Mouse (Mus musculus): ENCODE results near the gene Tada2a. TPM values are rescaled to one million over a fixed set of nuclear protein-coding genes. Genes with fewer than 3 reads are reported as not detected.

Tada2a gene
- 4.2 and 4.4 TPM in 2 replicates for total RNA-seq (2017)

DNA sequence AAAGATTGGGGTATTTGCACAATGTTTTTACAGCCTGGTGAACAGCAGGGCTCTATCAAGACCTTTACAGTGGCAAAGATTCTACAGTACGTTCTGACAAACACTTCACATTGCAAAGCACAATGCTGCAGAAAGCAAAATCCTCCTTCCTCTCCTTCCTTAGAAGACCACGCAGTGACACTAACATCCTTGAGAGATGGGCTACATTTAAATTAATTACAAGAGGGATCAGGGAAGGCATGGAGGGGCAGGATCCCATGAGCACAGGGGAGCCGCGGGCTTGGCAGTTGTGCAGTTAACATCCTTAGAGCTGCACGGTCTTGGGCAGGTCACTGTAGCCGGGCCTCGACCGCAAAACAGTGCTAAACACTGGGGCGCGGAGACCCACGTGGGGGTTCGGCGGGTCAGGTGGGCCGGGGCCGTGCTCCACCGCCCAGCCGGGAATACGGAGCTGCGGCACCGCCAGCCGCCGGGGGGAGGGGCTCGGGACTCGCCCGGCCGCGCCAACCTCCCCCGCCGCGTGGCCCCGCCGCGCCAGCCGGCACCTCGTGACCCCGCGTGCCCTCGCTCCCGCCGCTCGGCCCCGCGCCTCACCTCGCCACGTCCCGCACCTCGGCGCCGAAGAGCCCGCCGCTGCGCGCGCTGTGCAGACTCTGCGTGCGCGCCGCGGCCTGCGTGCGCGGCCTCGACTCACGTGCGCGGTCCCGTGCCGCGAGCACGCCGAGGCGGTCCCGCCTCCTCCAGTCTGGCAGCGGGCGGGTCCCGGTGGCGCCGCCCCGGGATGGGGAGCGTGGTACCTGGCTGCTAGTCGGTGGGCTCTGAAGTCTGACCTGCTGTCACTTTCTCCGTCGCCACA lies at the start of gene Tada2a, which contains the start of gene Acaca:
Gene Tada2a (minus strand): TSS at position 658 of the 856 bp plus-strand sequence.
Gene Acaca (plus strand): TSS at position 730 of the 856 bp plus-strand sequence.
- peak; percentile 65 for ATAC-seq (ENCODE audit: extremely low read depth, insufficient number of reproducible peaks, low FRiP score, poor library complexity, severe bottlenecking)

DNA sequence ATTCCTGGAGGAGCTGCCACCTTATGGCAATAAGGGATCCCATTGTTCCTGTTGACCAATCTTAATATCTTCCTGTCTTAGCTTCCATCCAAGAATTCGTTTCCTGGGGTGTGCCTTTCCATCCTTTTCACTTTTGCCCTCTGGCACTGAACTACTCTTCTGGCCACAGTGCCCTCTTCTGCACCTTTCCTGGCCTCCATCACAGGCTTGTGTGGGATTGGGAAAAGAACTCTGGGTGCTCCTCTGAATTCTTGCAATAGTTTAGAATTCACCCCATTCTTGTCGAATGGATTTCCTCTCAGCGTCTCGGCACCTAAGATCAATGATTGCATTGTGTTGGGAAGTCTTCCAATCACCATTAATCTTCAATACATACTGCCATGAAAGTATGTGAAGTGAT lies 49.2 kb upstream of the Tada2a start:
- ATAC-seq (ENCODE audit: extremely low read depth, insufficient number of reproducible peaks, low FRiP score, poor library complexity, severe bottlenecking), result no peak

DNA sequence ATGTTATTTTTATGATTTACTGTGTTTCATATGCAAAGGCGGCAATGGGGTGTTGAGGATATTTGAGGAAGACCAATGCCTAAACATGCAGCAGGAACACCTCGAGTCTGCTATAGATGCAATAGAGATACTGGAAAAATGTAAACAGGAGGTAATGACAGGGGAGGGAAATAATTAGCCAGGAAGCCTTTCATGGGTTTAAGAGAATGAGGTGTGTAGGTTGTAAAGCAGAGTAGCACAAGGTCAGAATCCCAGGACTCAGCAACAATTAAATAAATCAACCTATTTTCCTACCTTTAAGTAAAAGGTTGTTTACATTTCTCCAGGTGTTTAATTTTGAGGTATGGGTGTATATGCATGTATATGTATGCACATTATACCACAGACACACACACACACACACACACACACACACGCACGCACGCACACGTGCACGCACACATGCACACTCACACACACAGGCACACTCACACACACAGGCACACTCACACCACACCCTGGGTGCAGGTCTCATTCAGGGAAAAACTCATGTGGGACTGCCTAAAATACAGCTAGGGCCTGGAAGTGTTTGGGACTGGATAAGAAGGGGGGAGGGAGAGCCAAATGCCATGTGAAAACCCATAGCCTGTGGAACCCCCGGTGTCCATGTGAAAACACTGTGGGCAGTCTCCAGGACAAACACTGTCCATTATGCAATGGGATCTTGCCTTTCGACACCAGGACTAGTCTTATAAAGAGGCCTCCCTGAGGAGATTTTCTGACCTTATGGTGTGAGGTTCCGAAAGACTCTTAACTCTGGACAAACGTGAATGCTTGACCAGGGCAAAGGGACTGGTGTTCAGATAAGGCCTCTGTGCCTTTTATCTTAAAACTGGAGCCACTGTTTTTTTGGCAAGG lies 43.4 kb upstream of the Tada2a start:
- no peak for ATAC-seq (ENCODE audit: extremely low read depth, insufficient number of reproducible peaks, low FRiP score, poor library complexity, severe bottlenecking)

DNA sequence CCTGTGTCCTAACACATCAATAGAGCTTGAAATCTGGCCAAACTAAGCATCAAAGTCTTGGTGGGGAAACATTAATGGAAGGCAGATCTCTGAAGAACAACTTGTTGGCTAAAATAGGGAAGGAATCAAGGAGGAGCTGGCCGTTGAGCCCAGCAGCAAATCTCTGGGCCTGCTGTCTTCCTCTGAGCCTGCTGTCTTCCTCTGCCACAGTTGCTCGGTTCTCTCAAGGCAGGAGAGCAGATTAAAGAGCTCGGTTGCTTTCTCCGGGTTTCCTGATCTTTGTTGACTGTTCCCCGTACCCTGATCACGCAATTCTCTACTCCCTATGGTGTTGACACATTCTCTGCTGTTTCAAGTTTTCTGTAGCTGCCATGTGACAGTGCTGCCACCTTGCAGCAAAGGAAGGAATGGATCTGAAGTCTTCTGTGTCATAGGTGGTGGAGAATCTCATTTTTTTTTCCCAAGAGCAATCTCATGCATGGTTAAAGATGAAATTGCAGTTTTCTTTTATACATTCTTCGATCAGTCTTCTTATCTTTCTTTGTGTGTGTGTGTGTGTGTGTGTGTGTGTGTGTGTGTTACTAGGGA lies 39.4 kb upstream of the Tada2a start:
- no peak for ATAC-seq (ENCODE audit: extremely low read depth, insufficient number of reproducible peaks, low FRiP score, poor library complexity, severe bottlenecking)

- no peak for ATAC-seq (ENCODE audit: extremely low read depth, insufficient number of reproducible peaks, low FRiP score, poor library complexity, severe bottlenecking)
These were observed 37.7 kb upstream of the Tada2a start, which contains the start of gene Gm11437 for GRCm38 (mm10) chr11:84167046-84167526. Gm11437 (minus strand) TSS chr11:84167476.

- no peak for ATAC-seq (ENCODE audit: extremely low read depth, insufficient number of reproducible peaks, low FRiP score, poor library complexity, severe bottlenecking)
These were observed 35.2 kb upstream of the Tada2a start for GRCm38 (mm10) chr11:84164561-84164960.

- ATAC-seq (ENCODE audit: extremely low read depth, insufficient number of reproducible peaks, low FRiP score, poor library complexity, severe bottlenecking), result no peak
These were observed 34.7 kb upstream of the Tada2a start for GRCm38 (mm10) chr11:84164123-84164522.

- no peak for ATAC-seq (ENCODE audit: extremely low read depth, insufficient number of reproducible peaks, low FRiP score, poor library complexity, severe bottlenecking)
These were observed 27.3 kb upstream of the Tada2a start for GRCm38 (mm10) chr11:84156535-84157262.

DNA sequence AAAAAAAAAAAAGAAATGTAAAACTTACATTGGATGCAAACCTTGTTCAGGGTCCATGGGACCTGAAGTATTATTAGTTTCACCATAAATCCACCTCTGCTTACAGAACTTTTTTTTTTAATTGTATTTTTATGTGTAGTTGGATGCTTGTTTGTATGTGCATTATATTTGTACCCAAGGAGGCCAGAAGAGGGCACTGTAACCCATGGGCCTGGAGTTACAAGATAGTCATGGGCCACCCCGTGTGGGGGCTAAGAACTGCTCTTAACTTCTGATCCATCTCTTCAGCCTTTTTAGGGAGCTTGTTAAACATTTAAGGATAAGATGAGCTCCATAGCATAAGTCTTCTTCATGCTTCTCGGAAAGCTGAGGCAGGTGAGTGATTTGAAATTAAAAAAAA lies 21.5 kb upstream of the Tada2a start:
- no peak for ATAC-seq (ENCODE audit: extremely low read depth, insufficient number of reproducible peaks, low FRiP score, poor library complexity, severe bottlenecking)

DNA sequence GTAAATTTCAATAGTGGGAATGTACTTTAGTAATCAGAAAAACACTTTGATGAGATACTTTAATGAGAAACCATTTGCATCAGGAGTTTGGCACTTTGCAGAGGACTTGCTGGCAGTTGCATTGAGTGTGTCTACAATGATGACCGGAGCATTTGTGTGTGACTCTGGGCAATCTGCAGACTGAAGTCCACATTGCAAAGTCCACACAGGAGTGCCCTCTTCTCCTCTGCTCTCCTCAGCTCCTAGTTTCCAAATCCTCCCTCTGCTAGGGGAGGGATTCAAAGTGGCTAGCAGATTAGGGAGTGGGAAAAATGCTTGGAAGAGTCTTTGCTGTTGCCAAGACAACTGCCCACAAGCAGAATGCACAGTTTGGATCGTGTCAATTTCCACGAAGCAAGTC lies 16.7 kb upstream of the Tada2a start:
- ATAC-seq (ENCODE audit: extremely low read depth, insufficient number of reproducible peaks, low FRiP score, poor library complexity, severe bottlenecking), result no peak

DNA sequence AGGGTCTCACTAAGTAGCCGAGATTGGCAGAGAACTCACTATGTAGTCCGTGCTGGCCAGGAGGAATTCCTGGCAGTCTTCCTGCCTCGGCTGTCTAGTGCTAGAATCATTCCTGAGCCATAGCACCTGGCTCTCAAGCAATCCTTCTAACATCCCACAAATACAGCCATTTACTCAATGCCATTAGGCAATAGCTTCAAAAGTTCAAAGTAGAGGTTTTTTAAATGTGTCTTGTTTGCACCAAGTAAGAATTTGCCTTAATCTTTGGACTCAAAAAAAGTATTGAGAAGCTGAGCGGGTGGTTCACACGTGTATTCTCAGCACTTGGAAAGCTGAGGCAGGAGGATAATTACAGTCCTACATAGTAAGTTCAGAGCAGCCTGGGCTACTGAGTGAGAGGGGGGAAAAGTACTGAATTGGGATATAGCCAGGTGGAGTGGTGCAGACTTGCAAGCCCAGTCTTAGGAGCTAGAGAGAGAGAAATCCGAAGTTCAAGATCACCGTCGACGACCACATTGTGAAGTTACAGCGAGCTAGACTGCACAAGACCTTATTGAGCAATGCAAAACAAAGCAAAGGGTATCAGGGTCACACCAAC lies 15.9 kb upstream of the Tada2a start:
- ATAC-seq (ENCODE audit: extremely low read depth, insufficient number of reproducible peaks, low FRiP score, poor library complexity, severe bottlenecking), result no peak

GRCm38 (mm10) chr11:84141752-84142151 lies 12.4 kb upstream of the Tada2a start:
- 0 out of 2 replicates have a peak, but pooled peaks have one; percentile 23 for ATAC-seq (ENCODE audit: extremely low read depth, insufficient number of reproducible peaks, low FRiP score, poor library complexity, severe bottlenecking)

DNA sequence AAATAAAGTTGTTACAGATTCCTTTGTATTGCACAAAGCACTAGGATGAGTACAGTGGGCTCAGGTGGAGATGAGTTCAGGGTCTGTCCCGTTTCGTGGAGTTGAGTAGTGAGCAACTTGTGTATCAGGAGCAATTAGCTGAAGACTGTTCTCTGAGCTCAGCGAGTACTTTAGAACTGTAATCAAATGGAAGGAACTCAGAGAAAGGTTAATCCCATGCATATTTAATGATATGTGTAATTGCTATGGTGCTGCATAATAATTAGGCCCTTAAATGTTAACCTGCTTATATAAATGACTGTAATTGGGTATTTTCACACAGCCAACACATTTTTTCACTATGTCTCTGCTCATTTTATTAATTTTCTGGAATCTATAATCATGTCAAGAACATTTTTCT lies 7.1 kb upstream of the Tada2a start:
- no peak for ATAC-seq (ENCODE audit: extremely low read depth, insufficient number of reproducible peaks, low FRiP score, poor library complexity, severe bottlenecking)

GRCm38 (mm10) chr11:84134331-84134860 lies 5.0 kb upstream of the Tada2a start:
- ATAC-seq (ENCODE audit: extremely low read depth, insufficient number of reproducible peaks, low FRiP score, poor library complexity, severe bottlenecking), result no peak

- ATAC-seq (ENCODE audit: extremely low read depth, insufficient number of reproducible peaks, low FRiP score, poor library complexity, severe bottlenecking), result no peak
These were observed 392 bp upstream of the Tada2a start for GRCm38 (mm10) chr11:84129799-84130185.

DNA sequence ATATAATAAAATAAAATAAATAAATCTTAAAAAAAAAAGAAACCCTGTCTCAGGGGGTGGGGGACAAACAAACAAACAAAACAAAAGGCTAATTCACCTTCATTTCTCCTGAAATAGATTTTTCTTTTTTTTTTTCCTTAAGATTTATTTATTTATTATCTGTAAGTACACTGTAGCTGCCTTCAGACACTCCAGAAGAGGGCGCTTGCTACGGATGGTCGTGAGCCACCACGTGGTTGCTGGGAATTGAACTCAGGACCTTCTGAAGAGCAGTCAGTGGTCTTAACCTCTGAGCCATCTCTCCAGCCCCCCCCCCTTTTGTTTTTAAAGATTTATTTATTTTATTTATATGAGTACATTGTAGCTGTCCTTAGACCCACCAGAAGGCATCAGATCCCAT lies 1.4 kb downstream of the Tada2a start:
- ATAC-seq (ENCODE audit: extremely low read depth, insufficient number of reproducible peaks, low FRiP score, poor library complexity, severe bottlenecking), result no peak

DNA sequence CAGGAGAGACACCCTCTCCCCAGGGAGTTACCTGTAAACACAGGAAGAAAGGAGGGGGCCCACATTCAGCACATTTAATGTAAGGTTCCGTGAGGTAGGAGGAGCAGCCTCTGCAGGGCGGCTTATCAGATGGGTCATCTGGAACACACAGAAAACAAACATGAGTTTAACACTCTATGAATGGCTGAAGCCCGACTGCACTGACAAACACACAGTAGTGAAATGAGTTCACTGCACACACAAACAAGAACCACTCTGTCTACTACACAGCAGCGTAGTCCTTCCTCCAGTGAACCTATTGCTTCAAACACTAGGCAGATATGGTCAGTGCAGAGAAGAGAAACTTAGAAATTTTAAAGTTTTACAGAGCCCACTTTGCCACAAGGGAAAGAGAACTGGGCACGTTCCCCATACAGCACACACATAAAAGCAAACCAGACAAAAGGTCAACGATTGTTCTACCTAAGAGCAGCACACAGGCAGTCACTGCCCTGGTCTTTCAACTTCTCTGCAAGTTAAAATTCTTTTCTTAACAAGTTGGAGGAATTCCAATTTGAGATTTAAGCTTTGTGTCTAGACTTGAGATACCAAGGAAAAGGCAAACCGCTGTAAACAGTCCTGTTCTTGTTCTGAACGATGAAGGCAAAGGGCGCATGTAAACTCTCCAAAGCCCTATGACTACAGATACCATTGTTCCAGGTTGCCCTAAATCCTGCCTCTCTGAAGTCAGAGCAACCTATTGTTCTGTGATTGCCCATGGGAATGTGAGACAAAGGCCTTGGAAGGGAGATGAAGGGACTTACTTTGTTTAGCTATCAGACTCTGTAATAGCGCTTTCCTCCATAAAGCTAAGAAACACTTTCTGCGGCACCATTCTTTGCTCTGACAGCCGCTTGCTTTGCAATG lies 8.1 kb downstream of the Tada2a start:
- no peak for ATAC-seq (ENCODE audit: extremely low read depth, insufficient number of reproducible peaks, low FRiP score, poor library complexity, severe bottlenecking)
